Mouse (Mus musculus) ovary, postnatal 36 days (tissue): ENCODE data around the gene Sept7.
"Not testable (repeated sequence)": the region's sequence is repeated elsewhere in the genome, so short reads cannot be mapped to it uniquely, and the experiment has no call there.

Source experiments
- DNase-seq: peaks from one replicate; pipeline ENCODE4 v3.0.0; 2022; ENCODE audit warnings: low spot score, mixed read lengths

Sept7 gene

DNA sequence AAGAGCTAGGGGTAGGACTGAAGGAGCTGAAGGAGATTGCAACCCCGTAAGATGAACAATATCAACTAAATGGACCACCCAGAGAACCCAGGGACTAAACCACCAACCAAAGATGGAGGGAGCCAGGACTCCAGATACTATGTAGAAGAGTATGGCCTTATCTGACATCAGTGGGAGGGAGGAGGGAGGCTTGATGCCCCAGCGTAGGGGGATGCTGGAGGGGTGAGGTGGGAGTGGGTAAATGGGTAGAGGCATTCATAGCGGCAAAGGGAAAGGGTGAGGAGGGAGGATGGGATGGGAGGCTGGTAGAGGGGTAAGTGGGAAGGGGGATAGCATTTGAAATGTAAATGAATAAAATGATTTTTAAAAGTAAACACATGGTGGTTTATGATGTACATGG lies 8.2 kb downstream of the Sept7 start:
- DNase-seq = no peak

- DNase-seq = no peak
Observed at GRCm38 (mm10) chr9:25260979-25261378, 8.7 kb downstream of the Sept7 start.

- DNase-seq = no peak
Observed at GRCm38 (mm10) chr9:25262087-25262486, 9.8 kb downstream of the Sept7 start.

GRCm38 (mm10) chr9:25265795-25266194 lies 13.6 kb downstream of the Sept7 start:
- DNase-seq = no peak

DNA sequence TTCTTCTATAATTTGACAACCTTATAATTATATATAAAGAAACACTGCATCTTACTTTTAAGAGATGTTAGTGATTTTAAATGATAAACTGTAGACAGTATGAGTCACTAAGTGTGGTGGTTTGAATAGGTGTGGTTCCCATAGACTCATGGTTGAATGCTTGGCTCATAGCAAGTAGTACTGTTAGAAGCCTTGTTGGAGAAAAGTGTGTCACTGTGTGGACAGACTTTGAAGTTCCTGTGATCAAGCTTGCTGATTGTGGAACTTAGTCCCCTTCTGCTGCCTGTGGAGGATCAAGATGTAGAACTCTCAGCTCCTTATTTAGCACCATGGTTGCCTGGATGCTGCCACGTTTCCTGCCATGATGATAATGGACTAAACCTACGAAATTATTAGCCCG lies 14.9 kb downstream of the Sept7 start:
- no peak for DNase-seq

DNA sequence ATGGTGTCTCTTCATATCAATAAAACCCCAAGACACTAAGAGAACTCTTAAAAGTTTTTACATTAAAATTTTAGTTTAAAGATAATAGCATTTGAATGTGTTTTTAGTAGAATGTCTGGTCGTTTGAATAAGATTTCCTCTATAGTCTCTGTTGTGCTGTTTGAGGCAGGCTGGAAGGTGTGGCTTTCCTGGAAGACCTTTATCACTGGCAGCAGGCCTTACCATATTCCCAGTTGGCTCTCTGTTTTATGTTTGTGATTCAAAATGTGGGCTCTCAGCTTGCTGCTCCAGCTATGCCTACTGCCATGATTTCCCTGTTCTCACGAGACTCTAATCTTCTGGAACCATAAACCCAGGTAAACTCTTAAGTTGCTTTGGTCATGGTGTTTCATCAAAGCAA lies 15.3 kb downstream of the Sept7 start:
- DNase-seq = no peak

GRCm38 (mm10) chr9:25271902-25272301 lies 19.7 kb downstream of the Sept7 start:
- DNase-seq = no peak

GRCm38 (mm10) chr9:25289796-25290195 lies 37.6 kb downstream of the Sept7 start:
- no peak for DNase-seq

DNA sequence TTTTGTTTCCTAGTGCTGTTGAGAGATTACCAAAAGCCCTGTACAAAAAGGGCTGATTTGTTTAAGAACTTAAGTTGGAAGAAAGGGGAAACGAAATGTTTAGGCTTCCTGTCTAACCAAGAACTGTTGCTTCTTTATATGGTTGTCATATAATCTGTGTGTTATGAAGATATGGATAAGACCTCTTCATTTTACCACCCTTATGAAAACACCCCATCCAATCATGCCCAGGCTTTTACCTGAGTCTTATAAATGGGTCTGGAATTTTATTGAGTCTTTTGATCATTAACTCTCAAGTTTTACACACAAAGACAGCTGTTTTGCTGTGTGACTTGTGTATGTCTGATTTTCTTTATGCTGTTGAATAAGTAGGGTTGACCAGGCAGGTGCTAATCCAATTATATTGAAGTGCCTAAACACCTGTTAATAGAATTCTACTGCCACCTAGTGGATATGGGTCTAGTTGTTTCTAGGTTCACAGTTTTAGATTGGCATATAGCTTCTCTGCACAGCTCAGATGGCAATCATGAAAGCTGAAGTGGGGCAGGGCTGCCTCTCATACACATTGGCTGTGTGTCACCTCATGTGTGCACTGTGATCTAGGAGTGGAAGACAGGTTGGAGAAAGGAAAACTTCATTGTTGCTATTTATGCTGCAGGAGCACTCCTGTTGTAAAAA lies 57.4 kb downstream of the Sept7 start:
- no peak for DNase-seq

- no peak for DNase-seq
Observed at GRCm38 (mm10) chr9:25314304-25314703, 62.1 kb downstream of the Sept7 start.

DNA sequence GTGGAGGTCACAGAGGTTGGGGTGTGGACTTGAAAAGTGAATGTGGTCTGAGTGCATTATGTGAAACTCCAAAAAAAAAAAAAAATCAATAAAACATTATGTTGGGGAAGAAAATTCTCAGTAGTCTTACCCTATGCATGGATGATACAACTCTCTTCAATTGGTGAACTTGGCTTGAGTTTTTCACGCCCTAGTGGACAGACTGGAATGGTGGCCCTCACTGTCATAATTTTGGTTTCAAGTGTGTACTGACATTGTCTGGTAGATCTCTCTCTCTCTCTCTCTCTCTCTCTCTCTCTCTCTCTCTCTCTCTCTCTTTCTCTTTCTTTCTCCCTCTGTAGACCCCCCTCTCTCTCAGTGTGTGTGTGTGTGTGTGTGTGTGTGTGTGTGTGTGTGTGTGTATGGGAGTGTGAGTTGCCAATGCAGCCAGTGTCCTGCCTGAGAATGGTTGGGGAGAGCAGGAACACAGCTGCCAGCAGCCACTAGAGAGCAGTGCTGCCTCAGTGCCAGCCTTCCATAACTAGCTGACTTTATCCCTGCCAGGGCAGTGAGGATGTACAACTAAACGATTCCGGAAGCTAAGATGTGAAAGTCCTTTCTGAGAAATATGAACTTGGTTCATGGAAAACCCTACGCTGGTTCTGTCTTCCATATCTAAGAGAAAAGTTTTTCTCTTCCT lies 65.7 kb downstream of the Sept7 start:
- DNase-seq = peak; percentile 56

- DNase-seq = not testable (repeated sequence)
Observed at GRCm38 (mm10) chr9:25319676-25320075, 67.4 kb downstream of the Sept7 start.

DNA sequence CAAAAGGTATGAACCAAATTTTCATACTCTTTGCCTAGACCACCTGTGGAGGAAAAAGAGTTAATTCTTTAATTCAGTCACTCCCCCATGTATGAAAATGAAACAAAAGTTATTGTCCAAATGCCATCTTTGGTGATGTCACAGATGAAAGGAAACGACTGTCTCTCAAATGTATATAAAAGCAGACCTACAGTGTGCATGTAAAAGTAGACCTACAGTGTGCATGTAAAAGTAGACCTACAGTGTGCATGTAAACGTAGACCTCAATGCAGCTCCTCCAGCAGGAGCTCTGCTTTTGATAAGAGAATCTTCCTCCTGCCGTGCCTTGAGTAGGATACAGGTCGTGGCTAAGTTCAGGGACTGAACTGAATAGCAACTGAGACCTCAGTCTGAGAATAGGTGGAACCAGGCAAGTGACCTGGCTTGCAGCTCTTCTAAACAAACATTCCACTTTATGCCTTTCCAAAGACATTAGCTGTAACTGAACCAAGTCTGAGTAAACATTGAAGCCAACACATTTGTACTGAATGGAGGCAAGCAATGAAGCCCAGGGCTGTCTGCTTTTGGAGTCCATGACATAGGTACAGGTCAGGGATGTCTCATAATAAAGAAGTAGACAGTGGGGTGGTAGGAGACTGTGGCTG lies 75.6 kb downstream of the Sept7 start:
- no peak for DNase-seq

GRCm38 (mm10) chr9:25328946-25329723 lies 76.9 kb downstream of the Sept7 start:
- no peak for DNase-seq

DNA sequence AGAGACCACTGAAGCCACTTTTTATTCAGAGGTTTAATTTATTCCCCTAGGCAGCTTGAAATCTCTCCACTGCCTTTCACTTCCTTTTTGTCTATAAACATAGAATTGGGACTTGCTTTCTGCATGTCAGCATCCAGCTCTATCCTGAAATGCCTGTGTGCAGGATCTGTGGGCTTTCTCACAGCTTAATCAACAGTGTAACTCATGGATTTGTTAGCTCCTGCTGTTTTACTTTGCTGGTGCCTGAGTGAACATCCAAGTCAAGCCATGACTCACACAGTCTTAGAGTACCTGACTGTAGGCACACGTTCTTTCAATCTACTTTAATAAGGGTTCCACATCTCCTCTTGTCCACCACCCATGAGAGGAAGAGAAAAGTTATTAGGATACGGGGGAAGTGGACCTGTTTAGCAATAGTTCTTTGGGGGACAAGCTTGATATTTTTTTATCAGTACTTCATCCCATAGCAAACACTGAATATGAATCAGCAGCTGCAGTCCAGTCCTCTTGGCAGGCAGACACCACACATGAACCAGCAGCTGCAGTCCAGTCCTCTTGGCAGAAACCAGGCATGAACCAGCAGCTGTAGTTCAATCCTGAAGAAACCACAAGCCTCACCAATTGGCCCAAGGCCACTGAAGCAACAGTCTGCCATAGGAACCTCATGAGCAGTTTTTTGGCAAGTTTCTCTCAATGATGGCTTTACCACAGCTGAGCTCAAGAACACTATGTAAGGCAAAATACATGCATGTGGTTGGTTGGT lies 85.4 kb downstream of the Sept7 start:
- DNase-seq = no peak

DNA sequence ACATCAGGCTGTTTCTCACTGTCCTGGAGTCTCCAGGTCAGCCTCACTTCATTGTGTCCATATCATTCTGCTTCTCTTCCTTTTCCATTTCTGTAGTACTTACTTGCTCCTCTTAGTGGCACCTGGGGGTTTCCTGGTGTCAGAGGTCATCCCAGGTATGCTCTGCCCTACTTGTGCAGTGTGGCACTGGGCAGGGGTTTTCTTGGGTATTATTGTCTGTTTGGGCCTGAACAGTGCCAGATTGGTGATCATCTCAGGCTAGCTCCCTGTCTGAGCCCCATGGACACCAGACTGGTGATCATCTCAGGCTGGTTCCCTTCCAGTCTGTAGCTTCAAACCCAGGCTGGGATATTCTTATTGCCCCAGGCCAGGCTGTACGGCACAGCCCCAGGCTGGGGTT lies 88.2 kb downstream of the Sept7 start:
- no peak for DNase-seq

GRCm38 (mm10) chr9:25353775-25354174 lies 101.5 kb downstream of the Sept7 start:
- no peak for DNase-seq

- no peak for DNase-seq
Observed at GRCm38 (mm10) chr9:25355806-25356205, 103.6 kb downstream of the Sept7 start.

DNA sequence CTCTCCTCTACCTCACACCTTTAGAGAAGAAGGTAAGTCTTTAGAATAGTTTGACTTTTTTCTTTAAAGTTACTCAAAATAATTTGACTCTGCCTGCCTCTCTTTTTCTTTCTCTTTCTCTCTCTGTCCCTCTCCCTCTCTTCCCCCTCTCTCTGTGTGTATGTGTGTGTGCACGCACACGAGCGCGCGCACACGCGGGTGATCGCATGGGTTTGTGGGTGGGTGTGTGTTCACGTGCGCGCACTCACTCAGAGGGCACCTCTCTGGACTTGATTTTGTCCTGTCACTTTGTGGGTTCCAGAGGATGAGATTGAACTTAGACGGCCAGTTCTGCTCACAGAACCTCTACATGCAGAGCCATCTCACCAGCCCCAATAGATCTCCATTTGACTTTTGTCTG lies 105.3 kb downstream of the Sept7 start:
- no peak for DNase-seq

GRCm38 (mm10) chr9:25358018-25358417 lies 105.8 kb downstream of the Sept7 start:
- DNase-seq = no peak
